Comparison of ENCODE assay signal across 9 mouse cellular contexts in genomic region chr15:84230661-84231060, GRCm38 (mm10). TPM values are rescaled to one million over a fixed set of nuclear protein-coding genes. Genes with fewer than 3 reads are reported as not detected.
DNase-seq lines count a peak whose midpoint lies in the region; ATAC-seq and TF ChIP-seq lines count a peak whose summit lies in the region.
"Had no signal": no experiment of that assay in that cellular context is flagged by ENCODE, and none has a peak within 500 bp of the region (broad histone marks: within the 10 kb centered on the region; RNA-seq: fewer than 3 reads in every experiment).

No protein-coding gene starts in this region.

- no peak for TF ChIP-seq CTCF in liver, postnatal 0 days (IDR thresholded peaks at IDR 0.05; ENCODE audit: low read depth)

- TF ChIP-seq EP300 in liver, postnatal 0 days (IDR thresholded peaks at IDR 0.05; ENCODE audit: low read depth) = no peak

- no peaks in the 10 kb centered on the region for H3K9me3 ChIP-seq in liver, postnatal 0 days (ENCODE audit: low read length)

- 0 out of 2 replicates have a peak, but pooled peaks cover 15% of the 10 kb centered on the region for H3K27me3 ChIP-seq in liver, postnatal 0 days (ENCODE audit: insufficient read depth, low read length)

- H3K4me1 ChIP-seq in liver, postnatal 0 days (ENCODE audit: insufficient read depth) = peaks cover 21% of the 10 kb centered on the region

- 23% methylated on average over 5 of the region's 5 CpGs for WGBS in liver, postnatal 0 days (ENCODE audit: insufficient replicate concordance)

- peak; percentile 33 for ATAC-seq in liver, postnatal 0 days
- no peak for ATAC-seq in cerebellum, adult (ENCODE audit: insufficient number of reproducible peaks, low FRiP score, low TSS enrichment)

- DNase-seq in testis, postnatal 14 days (ENCODE audit: low spot score) = peak; percentile 58
- no peak for DNase-seq in testis, postnatal 10 days (ENCODE audit: low spot score)
- DNase-seq in heart, postnatal 10 days = peak; percentile 57 to 67
- DNase-seq in liver, postnatal 0 days = no peak
- no peak for DNase-seq in urinary bladder, postnatal 25 days (ENCODE audit: low spot score)
- DNase-seq in gastrocnemius, adult 8-10 months (ENCODE audit: low spot score in 2 of 2) = no peak
- no peak for DNase-seq in urinary bladder, adult 2 months (ENCODE audit: low spot score)
- DNase-seq: kidney, adult 8-10 months had no signal

- intact Hi-C loops in heart, postnatal 10 days (cut with DNase I) = no loop called here

- peak overlapping the region; percentile 59 for H3K4me3 ChIP-seq in liver, postnatal 0 days (ENCODE audit: low read depth, low read length)

- no peak overlapping the region; the same call in 1 of the 2 replicates for H3K9ac ChIP-seq in liver, postnatal 0 days (replicated peaks)

- H3K36me3 ChIP-seq in liver, postnatal 0 days (replicated peaks; ENCODE audit: insufficient read depth, low read length) = no peaks in the 10 kb centered on the region

- H3K4me2 ChIP-seq in liver, postnatal 0 days (ENCODE audit: low read depth, low read length) = peak overlapping the region; percentile 86

- H3K27ac ChIP-seq in liver, postnatal 0 days (ENCODE audit: low read depth) = peak overlapping the region; percentile 64

RNA-seq across cellular contexts. Expression of gene Parvb, which starts 1.2 kb away (rescaled TPM):
- total RNA-seq in heart, postnatal 10 days (2021) = 100 to 1,000 TPM; 165 to 174 TPM
- polyA plus RNA-seq in liver, postnatal 0 days (2015; fragmentation: Nextera tagmentation; extraction: Ambion mirVana) = 4.9 and 6.0 TPM in 2 replicates
- 10 to 100 TPM; 37.2 to 42.3 (median 41.6) TPM for total RNA-seq in gastrocnemius, adult 8-10 months (2022)
- polyA plus RNA-seq in urinary bladder, adult 2 months (2012; rRNA removed) = 5.7 and 7.6 TPM in 2 replicates

RNA-seq across cellular contexts. Expression of gene Samm50, which starts 38.6 kb away (rescaled TPM):
- 100 to 1,000 TPM; 254 to 262 TPM for total RNA-seq in heart, postnatal 10 days (2021)
- polyA plus RNA-seq in liver, postnatal 0 days (2015; fragmentation: Nextera tagmentation; extraction: Ambion mirVana) = 103 and 105 TPM in 2 replicates
- 100 to 1,000 TPM; 182 to 205 (median 188) TPM for total RNA-seq in gastrocnemius, adult 8-10 months (2022)
- 15.2 and 28.2 TPM in 2 replicates for polyA plus RNA-seq in urinary bladder, adult 2 months (2012; rRNA removed)

Comparison
In these comparisons a context has a peak if more than half of its experiments do, and no peak if none do; other contexts are left out.
1. DNase-seq: peak in testis, postnatal 14 days (single experiment) and heart, postnatal 10 days (2 of 2); none in testis, postnatal 10 days (single experiment), liver, postnatal 0 days (single experiment), urinary bladder, postnatal 25 days (single experiment), gastrocnemius, adult 8-10 months (0 of 2) and urinary bladder, adult 2 months (single experiment).